Mouse (Mus musculus) neural tube, embryonic 11.5 days (tissue): Measurements from ENCODE around the gene Ndufb4. TPM values are rescaled to one million over a fixed set of nuclear protein-coding genes. Genes with fewer than 3 reads are reported as not detected.
A peak's percentile ranks its signal among the peaks of the same experiment; 100 is the strongest.

Experiments
- ATAC-seq: fragments of 200-750 bp; cut with Nextera tagmentation; 2 replicates; pipeline ENCODE4 v1.8.0; 2017; ENCODE audit warnings: moderate number of reproducible peaks, mild to moderate bottlenecking, moderate TSS enrichment, moderate library complexity; ENCODE audit not compliant: insufficient read depth, low FRiP score, low TSS enrichment
- DNase-seq: peaks from one replicate; pipeline ENCODE4 v3.0.0-alpha.2; 2015; ENCODE audit warnings: low spot score
- H3K27ac ChIP-seq: fragments of 300-500 bp; sonication (generic); 2 replicates; pipeline ENCODE4 v1.5.1; 2014; ENCODE audit warnings: low read depth, mild to moderate bottlenecking, low read length
- H3K27me3 ChIP-seq: fragments of 300-500 bp; sonication (generic); 2 replicates; pipeline ENCODE4 v1.6.1; 2014; ENCODE audit warnings: mild to moderate bottlenecking, low read length, mixed read lengths; ENCODE audit not compliant: control insufficient read depth, insufficient read depth
- H3K36me3 ChIP-seq: fragments of 300-500 bp; sonication (generic); 2 replicates; pipeline ENCODE4 v1.6.1; 2014; ENCODE audit warnings: mild to moderate bottlenecking, low read length, moderate library complexity, mixed read lengths; ENCODE audit not compliant: control insufficient read depth, insufficient read depth
- H3K4me1 ChIP-seq: fragments of 300-500 bp; sonication (generic); 2 replicates; pipeline ENCODE4 v1.6.1; 2014; ENCODE audit warnings: low read length, mixed read lengths; ENCODE audit not compliant: control insufficient read depth, insufficient read depth
- H3K4me2 ChIP-seq: fragments of 300-500 bp; sonication (generic); 2 replicates; pipeline ENCODE4 v1.6.1; 2014; ENCODE audit warnings: low read depth, mild to moderate bottlenecking, moderate library complexity
- H3K4me3 ChIP-seq: fragments of 300-500 bp; sonication (generic); 2 replicates; pipeline ENCODE4 v1.5.1; 2014; ENCODE audit warnings: low read depth, low read length
- H3K9ac ChIP-seq: fragments of 300-500 bp; sonication (generic); 2 replicates; pipeline ENCODE4 v1.6.1; 2014; ENCODE audit warnings: mild to moderate bottlenecking, low read length
- H3K9me3 ChIP-seq: fragments of 300-500 bp; sonication (generic); 2 replicates; pipeline ENCODE4 v1.6.1; 2016; ENCODE audit warnings: low read length; ENCODE audit not compliant: control insufficient read depth
- WGBS: fragments of 180-500 bp; shearing (Covaris S2); extraction: QIAGEN DNeasy Blood & Tissue Kit; methylation state at CpG from one replicate; pipeline ENCODE4 v1.1.7; 2014; 5-methylcytosine and 5-hydroxymethylcytosine counted together
- polyA plus RNA-seq: library from polyadenylated mRNA; unstranded; fragments of >200 nt; fragmentation: Nextera tagmentation; extraction: Ambion mirVana; gene quantifications from 2 replicates; pipeline ENCODE4 v1.2.1, GENCODE M21; 2014

Gene Ndufb4
- polyA plus RNA-seq, 1 experiment from 2014 or later: 46.2 TPM

DNA sequence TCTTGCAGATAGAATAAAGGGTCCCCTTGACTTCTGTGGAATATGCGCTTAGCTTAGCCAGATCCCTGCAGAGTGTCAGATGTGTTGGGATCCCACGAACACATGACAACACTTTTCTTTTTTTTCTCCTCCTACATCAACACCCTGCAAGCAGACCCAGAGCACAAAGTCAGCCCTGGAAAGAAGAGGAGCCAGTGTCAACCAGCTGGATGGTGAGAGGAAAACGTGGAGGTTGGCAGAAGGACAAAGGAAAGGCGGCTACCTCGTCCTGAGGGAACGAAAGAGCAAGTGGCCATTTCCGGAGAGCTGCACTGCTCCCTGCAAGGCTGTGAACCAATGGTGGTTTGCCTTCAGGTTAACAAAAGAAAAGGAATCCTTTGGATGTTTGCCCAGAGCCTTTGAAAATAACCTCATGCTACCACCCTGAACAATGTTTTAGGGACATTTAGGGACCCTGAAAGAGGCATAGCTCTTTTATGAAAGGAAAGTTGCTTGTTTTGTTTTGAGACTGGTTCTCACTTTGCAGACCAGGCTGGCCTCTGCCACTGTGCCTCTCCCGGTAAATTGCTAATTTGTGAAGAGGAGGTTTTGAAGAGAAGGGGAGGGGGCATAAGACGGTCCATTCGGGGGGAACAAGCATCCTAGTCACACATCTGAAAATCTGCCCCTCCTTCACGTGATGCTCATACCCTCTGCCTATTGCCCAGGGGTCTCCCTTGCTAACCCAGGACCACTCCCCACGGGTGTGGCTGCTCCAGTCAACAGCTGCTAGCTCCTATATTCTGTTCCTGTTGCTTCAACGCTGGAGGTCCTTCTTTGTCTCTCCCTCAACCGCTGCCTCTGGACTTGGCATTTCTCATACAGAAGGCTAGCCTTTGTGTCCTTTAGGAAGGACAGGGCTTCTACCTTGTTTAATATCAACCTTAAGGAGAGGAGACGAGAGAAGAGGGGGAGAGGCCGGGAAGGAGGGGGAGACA is 29.2 kb upstream of the Ndufb4 start:
- no peak overlapping the region for H3K4me3 ChIP-seq
- ATAC-seq: peak; percentile 38

DNA sequence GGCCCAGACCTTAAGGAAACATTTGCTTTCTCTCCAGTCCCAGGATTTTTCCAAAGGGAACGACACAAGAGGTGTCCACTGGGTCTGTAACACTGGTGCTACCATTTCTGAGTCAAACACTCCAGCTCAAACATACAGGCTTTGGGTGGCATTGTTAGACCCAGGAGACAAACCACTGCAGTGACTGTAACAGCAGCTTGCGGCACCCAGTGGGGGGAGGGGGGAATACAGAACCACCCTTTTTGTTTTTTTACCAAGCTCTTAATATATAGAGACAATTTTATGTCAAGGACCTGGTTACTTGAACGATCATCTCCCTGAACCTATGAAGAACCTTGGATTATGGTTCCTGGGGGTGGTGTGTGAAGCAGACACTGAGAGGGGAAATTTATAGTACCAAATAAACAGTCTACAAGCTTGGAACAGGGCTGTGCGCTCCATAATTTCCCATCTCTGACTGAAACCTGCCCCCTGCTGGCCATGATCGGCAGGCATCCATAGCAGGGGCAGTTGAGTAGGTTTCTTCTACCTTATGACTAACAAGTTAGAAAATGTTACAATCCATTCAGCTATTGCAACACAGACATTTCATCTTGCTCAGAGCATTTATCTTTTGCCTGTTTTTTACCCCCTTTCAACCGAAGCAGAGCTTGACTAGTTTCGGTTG is 28.2 kb upstream of the Ndufb4 start:
- Histone ChIP-seq H3K27me3 (no peaks in the 10 kb centered on the region), H3K9ac (no peak overlapping the region), H3K27ac (0 out of 2 replicates have a peak overlapping the region, but pooled peaks have one; percentile 5), H3K4me1 (peaks cover 14% of the 10 kb centered on the region), H3K4me3 (no peak overlapping the region), H3K9me3 (no peaks in the 10 kb centered on the region), H3K36me3 (no peaks in the 10 kb centered on the region), H3K4me2 (no peak overlapping the region)
- no peak for ATAC-seq
- peak; percentile 89 for DNase-seq
- WGBS: 44% methylated on average over 7 of the region's 7 CpGs

More for the DNA sequence above, 29.2 kb upstream of the Ndufb4 start:
- no peaks in the 10 kb centered on the region for H3K36me3 ChIP-seq
- H3K4me1 ChIP-seq: peaks cover 14% of the 10 kb centered on the region
- peak; percentile 54 for DNase-seq
- H3K9me3 ChIP-seq: no peaks in the 10 kb centered on the region
- H3K4me2 ChIP-seq: peak overlapping the region; percentile 15; the same call in 1 of the 2 replicates
- H3K9ac ChIP-seq: peak overlapping the region; percentile 31
- 15% methylated on average over 16 of the region's 16 CpGs for WGBS
- H3K27me3 ChIP-seq: no peaks in the 10 kb centered on the region
- peak overlapping the region; percentile 23; the same call in 1 of the 2 replicates for H3K27ac ChIP-seq

DNA sequence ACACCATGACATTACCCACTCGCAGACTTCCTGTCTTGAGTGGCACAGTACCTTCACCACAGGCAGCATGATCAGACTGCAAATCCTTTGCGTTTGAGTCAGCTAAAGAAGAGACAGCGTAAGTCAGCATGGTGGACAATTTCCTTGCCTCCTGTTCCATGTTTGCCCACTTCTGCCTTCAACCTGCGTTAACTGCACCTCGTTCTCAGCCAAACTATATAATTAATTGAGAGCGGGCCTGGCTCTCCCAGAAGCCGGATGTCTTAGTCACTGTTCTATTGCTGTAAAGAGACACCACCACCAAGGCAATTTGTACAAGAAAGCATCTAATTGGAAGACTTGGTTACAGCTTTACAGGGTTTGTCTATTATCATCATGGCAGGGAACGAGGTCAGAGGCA is 26.6 kb upstream of the Ndufb4 start:
- DNase-seq: no peak
- 80% methylated on average over 8 of the region's 8 CpGs for WGBS

DNA sequence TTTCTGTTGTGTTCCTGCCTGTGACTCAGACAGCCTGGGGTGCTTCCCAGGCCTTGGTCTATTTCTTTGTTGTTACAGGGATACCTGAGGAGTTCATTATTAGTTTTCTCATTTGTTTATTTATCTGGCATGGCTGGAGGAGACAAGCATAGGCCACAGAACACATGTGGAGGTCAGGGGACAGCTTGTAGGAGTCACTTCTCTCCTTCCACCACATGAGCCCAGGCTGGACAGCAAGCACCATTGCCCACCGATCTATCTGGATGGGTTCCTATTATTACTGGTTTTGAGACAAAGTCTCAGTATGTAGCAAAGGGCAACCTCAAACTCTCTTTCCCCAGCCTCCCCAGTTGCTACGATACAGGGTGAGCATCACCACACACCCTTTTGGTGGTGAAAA is 26.0 kb upstream of the Ndufb4 start:
- Histone ChIP-seq H3K4me2 (no peak overlapping the region), H3K27ac (no peak overlapping the region), H3K36me3 (no peaks in the 10 kb centered on the region), H3K27me3 (no peaks in the 10 kb centered on the region), H3K9ac (no peak overlapping the region), H3K9me3 (no peaks in the 10 kb centered on the region), H3K4me3 (no peak overlapping the region), H3K4me1 (peaks cover 11% of the 10 kb centered on the region)
- DNase-seq (no peak), ATAC-seq (no peak)
- 72% methylated on average over 2 of the region's 2 CpGs for WGBS

More for the DNA sequence above, 26.6 kb upstream of the Ndufb4 start:
- H3K4me1 ChIP-seq: peaks cover 15% of the 10 kb centered on the region
- H3K9me3 ChIP-seq: no peaks in the 10 kb centered on the region
- no peak overlapping the region for H3K4me3 ChIP-seq
- no peak overlapping the region for H3K27ac ChIP-seq
- H3K9ac ChIP-seq: no peak overlapping the region
- no peak overlapping the region for H3K4me2 ChIP-seq
- no peaks in the 10 kb centered on the region for H3K27me3 ChIP-seq
- no peaks in the 10 kb centered on the region for H3K36me3 ChIP-seq
- ATAC-seq: no peak

DNA sequence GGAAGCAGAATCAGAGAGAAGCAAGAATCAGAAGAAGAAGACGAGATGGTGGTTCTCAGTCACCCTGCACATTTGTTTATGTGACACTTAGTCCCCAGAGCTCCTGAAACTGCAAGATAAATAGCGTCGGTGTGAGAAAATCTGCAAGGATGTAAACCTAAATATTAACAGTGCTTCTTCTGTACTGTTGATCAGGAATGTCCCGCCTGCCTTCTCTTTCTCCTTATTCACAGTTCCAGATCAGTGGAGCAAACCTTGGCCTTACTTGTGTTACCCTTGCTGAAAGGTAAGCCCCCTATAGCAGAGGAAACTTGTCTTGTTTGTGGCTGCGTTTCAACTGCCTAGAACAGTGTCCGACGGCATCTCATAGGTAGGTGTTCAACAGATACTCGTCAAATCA is 23.3 kb upstream of the Ndufb4 start:
- Histone ChIP-seq H3K27ac (no peak overlapping the region), H3K27me3 (no peaks in the 10 kb centered on the region), H3K9ac (no peak overlapping the region), H3K36me3 (no peaks in the 10 kb centered on the region), H3K4me3 (no peak overlapping the region), H3K4me2 (no peak overlapping the region), H3K4me1 (peaks cover 6% of the 10 kb centered on the region; the same call in 1 of the 2 replicates), H3K9me3 (no peaks in the 10 kb centered on the region)
- ATAC-seq: no peak
- 85% methylated on average over 8 of the region's 8 CpGs for WGBS
- DNase-seq: no peak

DNA sequence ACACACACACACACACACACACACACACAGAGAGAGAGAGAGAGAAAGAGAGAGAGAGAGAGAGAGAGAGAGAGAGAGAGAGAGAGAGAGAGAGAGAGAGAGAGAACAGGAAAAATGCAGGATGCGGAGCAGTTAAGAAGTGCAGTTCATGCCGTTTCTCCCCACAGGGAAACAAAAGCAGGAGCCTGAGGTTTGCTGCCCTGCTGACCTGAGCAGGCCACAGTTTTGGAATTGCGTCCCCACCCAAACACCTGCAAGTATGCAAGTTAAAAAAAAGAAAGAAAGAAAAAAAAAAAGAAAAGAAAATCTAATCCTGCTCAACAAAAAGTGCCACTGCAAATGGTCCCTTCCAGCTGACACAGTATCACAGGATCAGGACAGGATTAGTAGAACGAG is 22.4 kb upstream of the Ndufb4 start:
- Histone ChIP-seq H3K4me3 (no peak overlapping the region), H3K36me3 (no peaks in the 10 kb centered on the region), H3K27me3 (no peaks in the 10 kb centered on the region), H3K27ac (no peak overlapping the region), H3K9ac (no peak overlapping the region), H3K4me2 (no peak overlapping the region), H3K9me3 (no peaks in the 10 kb centered on the region), H3K4me1 (peaks cover 6% of the 10 kb centered on the region; the same call in 1 of the 2 replicates)
- DNase-seq (no peak), ATAC-seq (no peak)
- 31% methylated on average over 4 of the region's 4 CpGs for WGBS

DNA sequence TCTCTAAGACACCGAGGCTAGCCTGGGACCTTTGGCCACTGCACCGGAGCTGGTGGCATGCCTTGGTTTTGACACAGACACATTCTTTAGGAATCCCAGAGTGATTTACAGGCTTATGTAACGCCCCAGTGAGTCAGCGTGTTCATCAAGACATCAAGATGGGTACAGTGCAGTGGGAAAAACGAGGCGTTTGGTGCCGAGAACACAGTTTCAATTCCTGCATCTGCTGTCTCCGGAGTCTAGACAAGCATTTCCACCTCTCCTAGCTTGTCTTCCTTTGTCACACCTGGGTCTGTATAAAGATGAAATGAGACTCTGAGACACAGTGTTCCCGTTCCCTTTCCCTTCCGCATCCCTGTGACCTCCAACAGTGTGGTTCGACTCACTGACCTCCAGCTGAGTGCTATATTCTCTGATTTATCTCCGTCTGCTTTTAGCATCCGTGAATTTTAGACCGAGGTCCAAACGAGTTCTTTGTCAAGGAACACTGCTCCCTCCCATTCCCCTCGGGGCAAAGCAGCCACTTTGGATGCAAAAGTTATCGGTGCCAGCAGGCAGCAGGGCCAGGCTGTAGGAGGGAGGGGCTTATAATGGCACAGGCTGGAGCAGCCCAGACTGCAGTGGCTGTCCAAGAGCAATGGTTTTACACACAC is 21.9 kb upstream of the Ndufb4 start:
- ATAC-seq: peak; percentile 69; the same call in 1 of the 2 replicates
- DNase-seq: peak; percentile 59
- peak overlapping the region; percentile 49; the same call in 1 of the 2 replicates for H3K27ac ChIP-seq
- H3K4me2 ChIP-seq: peak overlapping the region; percentile 24
- H3K27me3 ChIP-seq: no peaks in the 10 kb centered on the region
- H3K9ac ChIP-seq: peak overlapping the region; percentile 32; the same call in 1 of the 2 replicates
- peaks cover 6% of the 10 kb centered on the region; the same call in 1 of the 2 replicates for H3K4me1 ChIP-seq
- H3K9me3 ChIP-seq: no peaks in the 10 kb centered on the region
- 39% methylated on average over 17 of the region's 17 CpGs for WGBS
- no peak overlapping the region for H3K4me3 ChIP-seq
- no peaks in the 10 kb centered on the region for H3K36me3 ChIP-seq

DNA sequence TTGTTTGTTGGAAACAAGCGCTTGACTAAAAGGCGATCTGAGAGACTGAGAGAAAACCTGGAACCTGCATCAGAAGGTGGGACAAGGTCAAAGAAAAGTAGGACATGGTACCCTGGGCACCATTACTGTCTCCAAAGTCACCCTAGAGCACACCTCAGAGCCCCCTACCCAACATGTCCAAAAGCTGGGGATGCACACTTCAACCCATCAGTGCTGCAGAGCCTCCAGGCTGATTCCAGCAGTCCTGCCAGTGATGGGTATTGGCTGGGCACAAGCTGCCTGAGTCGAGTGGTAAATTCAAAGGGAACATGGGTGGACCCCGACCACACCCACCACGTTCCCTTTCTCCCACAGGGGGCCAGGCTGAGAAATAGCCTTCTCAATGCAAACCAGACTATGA is 21.1 kb upstream of the Ndufb4 start:
- no peaks in the 10 kb centered on the region for H3K27me3 ChIP-seq
- DNase-seq: no peak
- H3K4me3 ChIP-seq: no peak overlapping the region
- no peak overlapping the region for H3K9ac ChIP-seq
- H3K9me3 ChIP-seq: no peaks in the 10 kb centered on the region
- H3K36me3 ChIP-seq: no peaks in the 10 kb centered on the region
- H3K27ac ChIP-seq: no peak overlapping the region
- WGBS: 86% methylated on average over 5 of the region's 5 CpGs
- peaks cover 6% of the 10 kb centered on the region; the same call in 1 of the 2 replicates for H3K4me1 ChIP-seq
- no peak for ATAC-seq
- no peak overlapping the region for H3K4me2 ChIP-seq
